Mouse (Mus musculus): ENCODE results near the gene Arhgef7. TPM values are rescaled to one million over a fixed set of nuclear protein-coding genes. Genes with fewer than 3 reads are reported as not detected.

Gene Arhgef7
- polyA plus RNA-seq, 1 experiment from 2014 or later, result 45.7 TPM

DNA sequence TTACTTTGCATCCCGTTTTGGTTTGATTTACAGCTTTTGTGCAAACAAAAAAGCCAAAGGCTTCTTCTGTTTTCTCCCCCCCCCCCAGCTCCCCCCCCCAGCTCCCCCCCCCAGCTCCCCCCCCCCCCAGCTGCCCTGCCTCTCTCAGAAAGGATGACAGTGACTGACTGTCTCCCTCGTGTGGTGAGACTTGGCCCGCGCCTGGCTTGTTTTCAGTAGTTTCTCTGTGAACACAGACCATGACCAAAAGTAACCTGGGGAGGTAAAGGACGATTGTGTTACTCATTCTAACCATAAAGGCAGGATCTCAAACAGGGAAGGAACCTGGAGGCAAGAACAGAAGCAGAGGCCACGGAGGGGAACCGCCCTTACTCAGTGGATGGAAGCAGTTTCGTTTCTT, 60.7 kb downstream of the Arhgef7 start:
- H3K4me3 ChIP-seq (ENCODE audit: low read depth, low read length), result no peak overlapping the region
- no peak overlapping the region for H3K9ac ChIP-seq (ENCODE audit: low read depth, low read length)
- peaks cover 38% of the 10 kb centered on the region for H3K36me3 ChIP-seq (ENCODE audit: control insufficient read depth, insufficient read depth, low read length)
- 57% methylated on average over 8 of the region's 8 CpGs for WGBS
- DNase-seq (ENCODE audit: low spot score) (peak; percentile 33), ATAC-seq (ENCODE audit: low read depth) (no peak)
- H3K27me3 ChIP-seq (replicated peaks; ENCODE audit: control insufficient read depth, insufficient read depth, low read length), result no peaks in the 10 kb centered on the region
- H3K4me2 ChIP-seq (ENCODE audit: low read depth, low read length), result no peak overlapping the region
- H3K9me3 ChIP-seq (ENCODE audit: control insufficient read depth, low read length), result no peaks in the 10 kb centered on the region
- no peaks in the 10 kb centered on the region for H3K4me1 ChIP-seq (ENCODE audit: control insufficient read depth, insufficient read depth, low read length)
- no peak overlapping the region for H3K27ac ChIP-seq (replicated peaks; ENCODE audit: low read depth, low read length)

DNA sequence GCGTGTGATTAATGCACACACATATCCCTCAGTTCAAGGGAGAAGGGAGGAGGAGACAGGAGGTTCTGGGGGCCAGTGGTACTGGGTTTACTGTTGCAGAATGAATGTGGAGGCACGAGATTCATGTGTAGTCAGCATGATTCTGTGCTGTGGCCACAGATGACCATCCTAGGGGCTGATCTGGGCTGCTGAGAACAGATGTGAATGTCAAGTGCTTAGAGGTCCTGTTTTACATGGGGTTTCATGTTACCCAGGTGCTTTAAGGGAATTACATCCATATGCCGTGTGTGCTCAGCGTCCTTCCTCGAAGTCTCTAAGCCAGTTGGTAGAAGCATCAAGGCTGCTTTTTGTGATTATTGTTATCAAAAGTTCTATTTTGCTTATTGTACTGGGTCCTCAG, 61.6 kb downstream of the Arhgef7 start:
- no peak for ATAC-seq (ENCODE audit: low read depth)
- H3K4me1 ChIP-seq (ENCODE audit: control insufficient read depth, insufficient read depth, low read length), result no peaks in the 10 kb centered on the region
- H3K27ac ChIP-seq (replicated peaks; ENCODE audit: low read depth, low read length), result no peak overlapping the region
- peaks cover 40% of the 10 kb centered on the region for H3K36me3 ChIP-seq (ENCODE audit: control insufficient read depth, insufficient read depth, low read length)
- no peak overlapping the region for H3K9ac ChIP-seq (ENCODE audit: low read depth, low read length)
- WGBS, result 48% methylated on average over 5 of the region's 5 CpGs
- H3K4me3 ChIP-seq (ENCODE audit: low read depth, low read length), result no peak overlapping the region
- no peak for DNase-seq (ENCODE audit: low spot score)
- H3K4me2 ChIP-seq (ENCODE audit: low read depth, low read length), result no peak overlapping the region
- H3K27me3 ChIP-seq (replicated peaks; ENCODE audit: control insufficient read depth, insufficient read depth, low read length), result no peaks in the 10 kb centered on the region
- no peaks in the 10 kb centered on the region for H3K9me3 ChIP-seq (ENCODE audit: control insufficient read depth, low read length)

DNA sequence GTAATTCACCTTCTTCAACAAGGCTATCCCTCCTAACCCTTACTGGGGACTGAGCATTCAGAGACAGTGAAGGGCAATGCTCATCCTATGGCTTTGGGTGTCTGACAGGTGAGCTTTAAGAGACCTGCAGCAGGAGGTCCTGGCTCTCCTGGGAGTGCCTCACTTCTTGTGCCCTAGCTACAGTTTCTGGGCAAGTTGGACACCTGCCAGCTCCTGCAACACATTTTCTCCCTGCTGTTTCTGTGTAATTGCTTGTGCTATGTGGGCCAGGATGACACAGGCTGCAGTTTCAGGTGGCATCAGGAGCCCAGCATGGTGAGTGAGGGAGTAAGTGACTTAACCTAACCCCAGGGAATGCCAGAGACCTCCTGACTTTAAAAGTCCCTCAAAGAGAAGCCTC, 67.4 kb downstream of the Arhgef7 start:
- ATAC-seq (ENCODE audit: low read depth), result no peak
- no peaks in the 10 kb centered on the region for H3K9me3 ChIP-seq (ENCODE audit: control insufficient read depth, low read length)
- H3K36me3 ChIP-seq (ENCODE audit: control insufficient read depth, insufficient read depth, low read length), result peaks cover 29% of the 10 kb centered on the region
- no peak for DNase-seq (ENCODE audit: low spot score)
- no peak overlapping the region for H3K9ac ChIP-seq (ENCODE audit: low read depth, low read length)
- H3K4me1 ChIP-seq (ENCODE audit: control insufficient read depth, insufficient read depth, low read length), result no peaks in the 10 kb centered on the region
- H3K4me2 ChIP-seq (ENCODE audit: low read depth, low read length), result no peak overlapping the region
- H3K4me3 ChIP-seq (ENCODE audit: low read depth, low read length), result no peak overlapping the region
- H3K27ac ChIP-seq (replicated peaks; ENCODE audit: low read depth, low read length), result no peak overlapping the region
- H3K27me3 ChIP-seq (replicated peaks; ENCODE audit: control insufficient read depth, insufficient read depth, low read length), result no peaks in the 10 kb centered on the region

DNA sequence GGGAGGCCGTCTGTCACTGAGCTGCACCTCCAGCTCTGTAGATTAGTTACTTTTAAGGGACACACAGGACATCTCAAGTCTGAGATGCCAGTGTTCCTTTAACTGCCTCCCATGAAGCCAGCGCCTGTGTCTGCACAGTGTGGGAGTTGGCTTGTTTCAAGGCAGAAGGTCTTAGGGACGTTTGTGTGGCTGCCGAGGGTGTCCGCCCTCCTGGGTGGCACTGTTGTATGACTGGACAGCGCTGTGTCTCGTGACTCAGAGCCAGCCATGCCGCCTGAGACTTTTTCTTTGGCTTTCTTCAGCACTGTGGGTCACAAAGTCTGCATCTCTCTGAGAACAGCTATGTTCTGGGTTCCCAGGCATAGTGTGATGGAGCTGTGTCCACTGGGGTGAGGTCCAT, 69.6 kb downstream of the Arhgef7 start:
- peaks cover 35% of the 10 kb centered on the region for H3K36me3 ChIP-seq (ENCODE audit: control insufficient read depth, insufficient read depth, low read length)
- no peak overlapping the region for H3K27ac ChIP-seq (replicated peaks; ENCODE audit: low read depth, low read length)
- no peak for ATAC-seq (ENCODE audit: low read depth)
- H3K4me3 ChIP-seq (ENCODE audit: low read depth, low read length), result no peak overlapping the region
- WGBS, result 90% methylated on average over 8 of the region's 8 CpGs
- no peaks in the 10 kb centered on the region for H3K27me3 ChIP-seq (replicated peaks; ENCODE audit: control insufficient read depth, insufficient read depth, low read length)
- no peak overlapping the region for H3K4me2 ChIP-seq (ENCODE audit: low read depth, low read length)
- no peaks in the 10 kb centered on the region for H3K9me3 ChIP-seq (ENCODE audit: control insufficient read depth, low read length)
- H3K4me1 ChIP-seq (ENCODE audit: control insufficient read depth, insufficient read depth, low read length), result no peaks in the 10 kb centered on the region
- no peak for DNase-seq (ENCODE audit: low spot score)
- H3K9ac ChIP-seq (ENCODE audit: low read depth, low read length), result no peak overlapping the region

DNA sequence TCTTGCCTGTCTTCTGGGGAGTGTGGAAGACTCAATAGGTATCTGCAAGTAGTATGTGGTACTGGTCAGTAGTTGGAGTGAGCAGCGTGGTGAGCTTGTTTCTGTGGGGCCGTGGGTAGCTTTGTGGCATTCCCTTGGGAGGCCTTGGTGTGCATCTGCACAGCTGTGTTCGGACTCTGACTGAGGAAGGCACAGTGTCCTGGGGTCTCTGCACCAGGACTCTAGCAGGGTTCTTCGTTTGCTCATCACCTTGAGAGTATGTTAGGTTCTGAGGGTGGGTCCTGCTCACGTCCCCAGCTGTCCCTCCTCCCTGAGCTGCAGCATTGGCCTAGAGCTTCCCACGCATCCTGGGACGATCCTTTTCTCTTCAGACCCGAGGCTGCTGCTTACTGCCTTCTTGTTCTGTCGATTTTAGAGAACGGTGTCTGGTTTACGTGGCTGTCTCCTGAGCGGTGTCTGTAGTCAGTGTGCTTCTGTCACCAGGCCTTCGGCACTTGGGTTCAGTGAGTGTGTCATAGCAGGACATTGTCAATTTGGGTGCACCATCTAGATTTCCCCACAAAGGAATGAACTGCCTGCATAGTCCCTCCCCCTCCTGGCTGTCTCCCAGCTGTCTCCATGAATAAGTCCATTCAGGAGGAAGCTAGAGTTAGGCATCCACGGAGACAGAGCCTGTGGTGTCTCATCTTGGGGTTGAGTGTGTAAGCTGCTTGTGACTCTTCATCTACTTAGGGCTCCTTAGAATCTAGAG, 70.4 kb downstream of the Arhgef7 start:
- Histone ChIP-seq H3K4me2 (ENCODE audit: low read depth, low read length) (no peak overlapping the region), H3K27ac (replicated peaks; ENCODE audit: low read depth, low read length) (no peak overlapping the region; the same call in 1 of the 2 replicates), H3K27me3 (replicated peaks; ENCODE audit: control insufficient read depth, insufficient read depth, low read length) (no peaks in the 10 kb centered on the region), H3K9me3 (ENCODE audit: control insufficient read depth, low read length) (no peaks in the 10 kb centered on the region), H3K4me1 (ENCODE audit: control insufficient read depth, insufficient read depth, low read length) (no peaks in the 10 kb centered on the region), H3K36me3 (ENCODE audit: control insufficient read depth, insufficient read depth, low read length) (peaks cover 35% of the 10 kb centered on the region), H3K4me3 (ENCODE audit: low read depth, low read length) (no peak overlapping the region), H3K9ac (ENCODE audit: low read depth, low read length) (no peak overlapping the region)
- WGBS, result 77% methylated on average over 14 of the region's 14 CpGs
- DNase-seq (ENCODE audit: low spot score) (peak; percentile 55), ATAC-seq (ENCODE audit: low read depth) (no peak)

DNA sequence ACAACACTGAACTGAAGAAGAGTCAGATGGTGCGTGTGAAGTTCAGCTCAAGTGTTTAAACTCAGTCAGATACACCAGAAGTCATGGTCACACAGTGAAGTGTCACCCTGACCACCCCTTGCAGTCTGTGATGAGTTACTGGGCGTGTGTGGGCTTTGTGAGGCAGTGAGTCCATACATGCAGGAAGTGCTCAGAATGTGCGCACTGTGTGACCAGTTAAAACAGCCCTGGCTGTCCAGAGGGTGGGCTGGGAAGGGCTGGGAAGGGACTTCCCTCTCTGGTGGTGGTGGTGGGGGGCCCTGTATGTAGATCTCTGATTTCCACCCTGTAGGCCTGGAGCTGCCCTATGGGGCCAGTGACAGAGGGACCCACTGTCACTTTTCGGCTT, 71.0 kb downstream of the Arhgef7 start:
- DNase-seq (ENCODE audit: low spot score), result no peak
- Histone ChIP-seq H3K27ac (replicated peaks; ENCODE audit: low read depth, low read length) (no peak overlapping the region; the same call in 1 of the 2 replicates), H3K4me2 (ENCODE audit: low read depth, low read length) (no peak overlapping the region), H3K36me3 (ENCODE audit: control insufficient read depth, insufficient read depth, low read length) (peaks cover 35% of the 10 kb centered on the region), H3K4me1 (ENCODE audit: control insufficient read depth, insufficient read depth, low read length) (no peaks in the 10 kb centered on the region), H3K4me3 (ENCODE audit: low read depth, low read length) (no peak overlapping the region), H3K9me3 (ENCODE audit: control insufficient read depth, low read length) (no peaks in the 10 kb centered on the region), H3K9ac (ENCODE audit: low read depth, low read length) (no peak overlapping the region), H3K27me3 (replicated peaks; ENCODE audit: control insufficient read depth, insufficient read depth, low read length) (no peaks in the 10 kb centered on the region)
- no peak for ATAC-seq (ENCODE audit: low read depth)
- WGBS, result 78% methylated on average over 4 of the region's 4 CpGs

DNA sequence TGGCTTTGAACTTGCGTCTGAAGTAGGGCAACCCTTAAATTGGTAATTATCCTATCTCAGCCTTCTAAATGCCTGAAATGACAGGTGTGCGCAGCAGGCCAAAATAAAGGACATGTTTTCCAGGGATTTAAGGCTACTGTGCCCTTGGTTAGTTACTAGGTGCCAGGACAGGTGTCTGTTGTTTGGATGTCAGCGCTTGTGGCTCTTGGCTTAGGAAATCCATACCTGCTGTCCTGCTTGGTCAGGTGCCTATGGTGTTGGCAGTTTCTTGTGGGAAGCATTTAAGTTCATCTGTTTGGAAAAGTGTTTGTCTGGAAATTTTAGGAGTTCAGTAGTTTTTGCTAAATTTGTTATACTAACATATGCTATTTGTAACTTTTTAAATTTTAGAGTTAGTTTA, 71.6 kb downstream of the Arhgef7 start:
- ATAC-seq (ENCODE audit: low read depth), result no peak
- Histone ChIP-seq H3K9ac (ENCODE audit: low read depth, low read length) (no peak overlapping the region), H3K4me2 (ENCODE audit: low read depth, low read length) (no peak overlapping the region), H3K27ac (replicated peaks; ENCODE audit: low read depth, low read length) (no peak overlapping the region), H3K27me3 (replicated peaks; ENCODE audit: control insufficient read depth, insufficient read depth, low read length) (no peaks in the 10 kb centered on the region), H3K4me1 (ENCODE audit: control insufficient read depth, insufficient read depth, low read length) (no peaks in the 10 kb centered on the region), H3K36me3 (ENCODE audit: control insufficient read depth, insufficient read depth, low read length) (peaks cover 40% of the 10 kb centered on the region), H3K9me3 (ENCODE audit: control insufficient read depth, low read length) (no peaks in the 10 kb centered on the region), H3K4me3 (ENCODE audit: low read depth, low read length) (no peak overlapping the region)
- DNase-seq (ENCODE audit: low spot score), result no peak
- whole genome bisulfite sequencing, result 85% methylated on average over 3 of the region's 3 CpGs

DNA sequence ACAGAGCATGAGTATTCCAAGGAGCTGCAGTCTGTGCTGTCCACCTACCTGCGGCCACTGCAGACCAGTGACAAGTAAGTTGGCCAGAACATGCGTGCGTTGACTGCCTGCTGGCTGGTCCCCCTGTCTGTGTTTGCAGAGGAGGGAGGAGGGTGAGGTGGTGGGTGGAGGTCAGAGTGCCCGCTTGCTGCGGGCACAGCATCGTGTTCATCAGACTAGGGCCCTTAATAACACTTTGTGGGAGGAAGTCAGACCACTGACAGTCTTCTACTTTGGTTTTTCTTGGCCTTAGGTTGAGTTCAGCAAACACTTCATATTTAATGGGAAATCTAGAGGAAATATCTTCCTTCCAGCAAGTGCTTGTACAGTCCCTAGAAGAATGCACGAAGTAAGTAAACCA, 73.0 kb downstream of the Arhgef7 start:
- 96% methylated on average over 7 of the region's 7 CpGs for WGBS
- Histone ChIP-seq H3K36me3 (ENCODE audit: control insufficient read depth, insufficient read depth, low read length) (peaks cover 48% of the 10 kb centered on the region), H3K9ac (ENCODE audit: low read depth, low read length) (no peak overlapping the region), H3K4me3 (ENCODE audit: low read depth, low read length) (no peak overlapping the region), H3K27me3 (replicated peaks; ENCODE audit: control insufficient read depth, insufficient read depth, low read length) (no peaks in the 10 kb centered on the region), H3K4me2 (ENCODE audit: low read depth, low read length) (no peak overlapping the region), H3K27ac (replicated peaks; ENCODE audit: low read depth, low read length) (no peak overlapping the region), H3K4me1 (ENCODE audit: control insufficient read depth, insufficient read depth, low read length) (no peaks in the 10 kb centered on the region), H3K9me3 (ENCODE audit: control insufficient read depth, low read length) (no peaks in the 10 kb centered on the region)
- DNase-seq (ENCODE audit: low spot score), result no peak
- no peak for ATAC-seq (ENCODE audit: low read depth)

DNA sequence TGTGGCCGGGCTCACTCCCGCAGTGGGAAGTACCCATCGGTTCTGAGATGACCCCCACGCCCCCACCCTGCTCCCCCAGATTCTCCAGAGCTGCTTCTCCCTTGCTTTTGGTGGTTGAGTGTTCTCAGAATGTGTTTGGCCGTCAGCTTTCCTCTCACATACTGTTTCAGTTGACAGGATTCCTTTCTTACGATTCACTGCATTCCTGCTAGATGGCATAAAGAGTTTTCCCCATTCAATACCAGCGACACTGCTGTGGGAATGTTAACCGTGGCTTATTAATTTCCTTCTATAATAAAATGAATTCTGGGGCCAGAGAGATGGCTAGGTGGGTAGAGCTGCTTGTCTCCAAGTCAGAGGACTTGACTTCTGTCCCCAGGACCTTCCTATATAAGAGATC, 74.0 kb downstream of the Arhgef7 start:
- no peak overlapping the region for H3K9ac ChIP-seq (ENCODE audit: low read depth, low read length)
- H3K9me3 ChIP-seq (ENCODE audit: control insufficient read depth, low read length), result no peaks in the 10 kb centered on the region
- DNase-seq (ENCODE audit: low spot score), result no peak
- no peaks in the 10 kb centered on the region for H3K27me3 ChIP-seq (replicated peaks; ENCODE audit: control insufficient read depth, insufficient read depth, low read length)
- H3K4me2 ChIP-seq (ENCODE audit: low read depth, low read length), result no peak overlapping the region
- no peak for ATAC-seq (ENCODE audit: low read depth)
- H3K27ac ChIP-seq (replicated peaks; ENCODE audit: low read depth, low read length), result no peak overlapping the region
- H3K4me3 ChIP-seq (ENCODE audit: low read depth, low read length), result no peak overlapping the region
- 58% methylated on average over 8 of the region's 8 CpGs for WGBS
- H3K4me1 ChIP-seq (ENCODE audit: control insufficient read depth, insufficient read depth, low read length), result no peaks in the 10 kb centered on the region
- H3K36me3 ChIP-seq (ENCODE audit: control insufficient read depth, insufficient read depth, low read length), result peaks cover 59% of the 10 kb centered on the region

Measured in embryonic facial prominence, embryonic 14.5 days (tissue).